Mouse (Mus musculus) forebrain, embryonic 15.5 days (tissue): Measurements from ENCODE around the gene Rpe. TPM values are rescaled to one million over a fixed set of nuclear protein-coding genes. Genes with fewer than 3 reads are reported as not detected.
"Not testable (repeated sequence)": the region's sequence is repeated elsewhere in the genome, so short reads cannot be mapped to it uniquely, and the experiment has no call there.

ENCODE experiments used
- ATAC-seq: fragments of 200-750 bp; cut with Nextera tagmentation; replicated peaks from 2 replicates; pipeline ENCODE4 v1.8.0; 2017; ENCODE audit warnings: mild to moderate bottlenecking, moderate TSS enrichment, moderate library complexity
- H3K27ac ChIP-seq: fragments of 300-500 bp; sonication (generic); replicated peaks from 2 replicates; pipeline ENCODE4 v1.5.1; 2015; ENCODE audit warnings: mild to moderate bottlenecking, inconsistent platforms
- H3K27me3 ChIP-seq: fragments of 300-500 bp; sonication (generic); 2 replicates; pipeline ENCODE4 v1.6.1; 2015; ENCODE audit warnings: inconsistent platforms
- H3K36me3 ChIP-seq: fragments of 300-500 bp; sonication (generic); 2 replicates; pipeline ENCODE4 v1.6.1; 2015; ENCODE audit warnings: mild to moderate bottlenecking, inconsistent platforms
- H3K4me1 ChIP-seq: fragments of 300-500 bp; sonication (generic); 2 replicates; pipeline ENCODE4 v1.6.1; 2015; ENCODE audit warnings: inconsistent platforms
- H3K4me2 ChIP-seq: fragments of 300-500 bp; sonication (generic); replicated peaks from 2 replicates; pipeline ENCODE4 v1.6.1; 2015; ENCODE audit warnings: mild to moderate bottlenecking, inconsistent platforms
- H3K4me3 ChIP-seq: fragments of 300-500 bp; sonication (generic); 2 replicates; pipeline ENCODE4 v1.5.1; 2015; ENCODE audit warnings: mild to moderate bottlenecking, inconsistent platforms
- H3K9ac ChIP-seq: fragments of 300-500 bp; sonication (generic); replicated peaks from 2 replicates; pipeline ENCODE4 v1.6.1; 2015; ENCODE audit warnings: mild to moderate bottlenecking, inconsistent platforms
- H3K9me3 ChIP-seq: fragments of 300-500 bp; sonication (generic); 2 replicates; pipeline ENCODE4 v1.6.1; 2016; ENCODE audit warnings: inconsistent platforms
- WGBS: fragments of 180-500 bp; shearing (Covaris S2); methylation state at CpG from one replicate; pipeline ENCODE4 v1.1.7; 2015; ENCODE audit warnings: mixed read lengths; 5-methylcytosine and 5-hydroxymethylcytosine counted together
- polyA plus RNA-seq: library from polyadenylated mRNA; unstranded; fragments of >200 nt; fragmentation: Nextera tagmentation; extraction: Ambion mirVana; gene quantifications from 2 replicates; pipeline ENCODE4 v1.2.1, GENCODE M21; 2015

Gene Rpe
- polyA plus RNA-seq, 1 experiment from 2014 or later = 39.4 TPM

GRCm38 (mm10) chr1:66695296-66695695, 5.3 kb upstream of the Rpe start:
- Histone ChIP-seq H3K4me3 (no peak overlapping the region), H3K9ac (no peak overlapping the region), H3K27ac (no peak overlapping the region), H3K36me3 (no peaks in the 10 kb centered on the region), H3K4me2 (no peak overlapping the region), H3K4me1 (peaks cover 10% of the 10 kb centered on the region; the same call in 1 of the 2 replicates), H3K27me3 (no peaks in the 10 kb centered on the region), H3K9me3 (no peaks in the 10 kb centered on the region)
- ATAC-seq = no peak
- WGBS = 73% methylated on average over 7 of the region's 7 CpGs

GRCm38 (mm10) chr1:66699630-66700029, 1.0 kb upstream of the Rpe start:
- not testable (repeated sequence) for H3K36me3 ChIP-seq, H3K27me3 ChIP-seq, H3K27ac ChIP-seq, H3K4me3 ChIP-seq, H3K9me3 ChIP-seq, H3K4me2 ChIP-seq, H3K9ac ChIP-seq, ATAC-seq
- H3K4me1 ChIP-seq = peaks cover 26% of the 10 kb centered on the region
- 90% methylated on average over 10 of the region's 10 CpGs for WGBS

- Histone ChIP-seq H3K4me1 (peaks cover 26% of the 10 kb centered on the region), H3K4me2 (peak overlapping the region; percentile 74), H3K27ac (peak overlapping the region; percentile 5; the same call in 1 of the 2 replicates), H3K4me3 (peak overlapping the region; percentile 96), H3K9ac (no peak overlapping the region), H3K9me3 (no peaks in the 10 kb centered on the region), H3K27me3 (no peaks in the 10 kb centered on the region), H3K36me3 (no peaks in the 10 kb centered on the region)
- WGBS = 47% methylated on average over 5 of the region's 5 CpGs
- peak; percentile 42 for ATAC-seq
Observed at GRCm38 (mm10) chr1:66700149-66700692, 410 bp upstream of the Rpe start.

- 28% methylated on average over 2 of the region's 2 CpGs for WGBS
- Histone ChIP-seq H3K36me3 (0 out of 2 replicates have a peak, but pooled peaks cover under 1% of the 10 kb centered on the region), H3K27me3 (no peaks in the 10 kb centered on the region), H3K27ac (no peak overlapping the region), H3K9ac (peak overlapping the region; percentile 89), H3K4me1 (peaks cover 26% of the 10 kb centered on the region), H3K4me2 (peak overlapping the region; percentile 74), H3K9me3 (no peaks in the 10 kb centered on the region), H3K4me3 (peak overlapping the region; percentile 96)
- no peak for ATAC-seq
Observed at GRCm38 (mm10) chr1:66701576-66701940, 927 bp downstream of the Rpe start.

- no peak overlapping the region for H3K4me3 ChIP-seq
- no peak overlapping the region for H3K4me2 ChIP-seq
- no peak overlapping the region for H3K9ac ChIP-seq
- H3K4me1 ChIP-seq = peaks cover 26% of the 10 kb centered on the region
- H3K27me3 ChIP-seq = no peaks in the 10 kb centered on the region
- 99% methylated on average over 4 of the region's 4 CpGs for WGBS
- H3K36me3 ChIP-seq = peaks cover 10% of the 10 kb centered on the region
- ATAC-seq = no peak
- no peaks in the 10 kb centered on the region for H3K9me3 ChIP-seq
- H3K27ac ChIP-seq = no peak overlapping the region
Observed at GRCm38 (mm10) chr1:66702623-66703345, 2.2 kb downstream of the Rpe start.

GRCm38 (mm10) chr1:66704523-66704922, 3.9 kb downstream of the Rpe start:
- ATAC-seq = no peak
- H3K4me3 ChIP-seq = no peak overlapping the region
- no peak overlapping the region for H3K9ac ChIP-seq
- peaks cover 26% of the 10 kb centered on the region for H3K4me1 ChIP-seq
- no peaks in the 10 kb centered on the region for H3K27me3 ChIP-seq
- no peak overlapping the region for H3K4me2 ChIP-seq
- H3K27ac ChIP-seq = no peak overlapping the region
- no peaks in the 10 kb centered on the region for H3K9me3 ChIP-seq
- 55% methylated on average over 6 of the region's 6 CpGs for WGBS
- peaks cover 14% of the 10 kb centered on the region for H3K36me3 ChIP-seq

- WGBS = 96% methylated on average over 3 of the region's 3 CpGs
- peaks cover 28% of the 10 kb centered on the region for H3K36me3 ChIP-seq
- no peaks in the 10 kb centered on the region for H3K27me3 ChIP-seq
- H3K9ac ChIP-seq = no peak overlapping the region
- no peak for ATAC-seq
- no peaks in the 10 kb centered on the region for H3K4me1 ChIP-seq
- H3K27ac ChIP-seq = no peak overlapping the region
- no peak overlapping the region for H3K4me3 ChIP-seq
- H3K4me2 ChIP-seq = no peak overlapping the region
- no peaks in the 10 kb centered on the region for H3K9me3 ChIP-seq
Observed at GRCm38 (mm10) chr1:66712859-66713258, 12.2 kb downstream of the Rpe start.

- Histone ChIP-seq H3K9ac (no peak overlapping the region), H3K36me3 (peaks cover 24% of the 10 kb centered on the region), H3K4me2 (no peak overlapping the region), H3K4me3 (no peak overlapping the region), H3K4me1 (no peaks in the 10 kb centered on the region), H3K27me3 (no peaks in the 10 kb centered on the region), H3K9me3 (no peaks in the 10 kb centered on the region), H3K27ac (no peak overlapping the region)
- 82% methylated on average over 1 of the region's 1 CpGs for WGBS
- no peak for ATAC-seq
Observed at GRCm38 (mm10) chr1:66730581-66730980, 29.9 kb downstream of the Rpe start.

- 91% methylated on average over 1 of the region's 1 CpGs for WGBS
Observed at GRCm38 (mm10) chr1:66768764-66769163, 68.1 kb downstream of the Rpe start.

More at GRCm38 (mm10) chr1:66768764-66769163, 68.1 kb downstream of the Rpe start:
- no peak for ATAC-seq
- Histone ChIP-seq H3K4me2 (no peak overlapping the region), H3K36me3 (peaks cover 14% of the 10 kb centered on the region), H3K27ac (no peak overlapping the region), H3K9me3 (no peaks in the 10 kb centered on the region), H3K4me1 (no peaks in the 10 kb centered on the region), H3K4me3 (no peak overlapping the region), H3K9ac (no peak overlapping the region), H3K27me3 (no peaks in the 10 kb centered on the region)

Other genes starting within 250 kb of the Rpe start
- gene Unc80, start 232.5 kb upstream of the Rpe start, polyA plus RNA-seq = 2.0 and 3.9 TPM in 2 replicates
- 15.3 and 17.9 TPM in 2 replicates for gene Kansl1l, start 116.7 kb downstream of the Rpe start, polyA plus RNA-seq
- 31.2 and 34.2 TPM in 2 replicates for gene Acadl, start 162.4 kb downstream of the Rpe start, polyA plus RNA-seq
- 0.40 and 1.4 TPM in 2 replicates for gene Myl1, start 244.6 kb downstream of the Rpe start, polyA plus RNA-seq